Mouse (Mus musculus): ENCODE data around the gene Lin7b. TPM values are rescaled to one million over a fixed set of nuclear protein-coding genes. Genes with fewer than 3 reads are reported as not detected.
A peak's percentile ranks its signal among the peaks of the same experiment; 100 is the strongest.

Lin7b gene
- polyA plus RNA-seq, 1 experiment from 2014 or later = 0.87 TPM

DNA sequence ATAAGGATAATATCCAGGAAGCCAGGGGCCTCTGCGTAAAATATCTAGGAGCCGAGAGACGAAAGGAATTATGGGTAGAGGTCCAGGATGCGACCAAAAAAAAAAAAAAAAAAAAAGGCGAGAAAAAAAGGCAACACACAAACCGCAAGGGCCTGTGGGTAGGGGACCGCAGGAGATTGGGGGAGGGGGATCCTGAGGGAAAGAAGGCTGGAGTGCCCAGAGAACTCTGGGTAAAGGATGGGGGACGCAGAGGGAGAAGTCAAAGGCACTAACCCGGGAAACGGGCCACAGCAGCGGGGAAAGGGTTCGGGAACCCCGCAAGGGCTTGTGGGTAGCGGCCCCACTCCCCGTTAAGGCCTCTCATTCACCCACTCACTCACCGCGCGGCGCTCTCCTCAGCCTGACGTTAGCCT, 24.8 kb upstream of the Lin7b start:
- TF ChIP-seq CTCF (IDR thresholded peaks at IDR 0.05; ENCODE audit: low read depth) = no peak

GRCm38 (mm10) chr7:45386077-45386476, 15.7 kb upstream of the Lin7b start:
- WGBS = 86% methylated on average over 3 of the region's 3 CpGs
- ATAC-seq (ENCODE audit: insufficient read depth) (no peak), DNase-seq (peak; percentile 34)
- no peaks in the 10 kb centered on the region for H3K4me1 ChIP-seq (ENCODE audit: insufficient read depth)
- H3K9ac ChIP-seq = no peak overlapping the region
- peak; percentile 47 for TF ChIP-seq CTCF (IDR thresholded peaks at IDR 0.05; ENCODE audit: low read depth)
- peaks cover 100% of the 10 kb centered on the region for H3K36me3 ChIP-seq (ENCODE audit: insufficient read depth)
- no peaks in the 10 kb centered on the region for H3K27me3 ChIP-seq (ENCODE audit: insufficient read depth, low read length)
- H3K4me3 ChIP-seq (ENCODE audit: low read depth, low read length) = no peak overlapping the region
- H3K27ac ChIP-seq (ENCODE audit: low read depth) = no peak overlapping the region
- H3K9me3 ChIP-seq (ENCODE audit: low read depth, low read length) = no peaks in the 10 kb centered on the region
- H3K4me2 ChIP-seq = no peak overlapping the region

More for the DNA sequence above, 24.8 kb upstream of the Lin7b start:
- DNase-seq = peak; percentile 85
- Histone ChIP-seq H3K9ac (peak overlapping the region; percentile 90), H3K4me3 (ENCODE audit: low read depth, low read length) (peak overlapping the region; percentile 75), H3K4me1 (ENCODE audit: insufficient read depth) (peaks cover 6% of the 10 kb centered on the region), H3K27ac (ENCODE audit: low read depth) (peak overlapping the region; percentile 99), H3K4me2 (peak overlapping the region; percentile 100), H3K27me3 (ENCODE audit: insufficient read depth, low read length) (no peaks in the 10 kb centered on the region), H3K9me3 (ENCODE audit: low read depth, low read length) (no peaks in the 10 kb centered on the region), H3K36me3 (ENCODE audit: insufficient read depth) (peaks cover 40% of the 10 kb centered on the region)
- ATAC-seq (ENCODE audit: insufficient read depth) = peak; percentile 69
- WGBS = 0% methylated on average over 19 of the region's 20 CpGs

DNA sequence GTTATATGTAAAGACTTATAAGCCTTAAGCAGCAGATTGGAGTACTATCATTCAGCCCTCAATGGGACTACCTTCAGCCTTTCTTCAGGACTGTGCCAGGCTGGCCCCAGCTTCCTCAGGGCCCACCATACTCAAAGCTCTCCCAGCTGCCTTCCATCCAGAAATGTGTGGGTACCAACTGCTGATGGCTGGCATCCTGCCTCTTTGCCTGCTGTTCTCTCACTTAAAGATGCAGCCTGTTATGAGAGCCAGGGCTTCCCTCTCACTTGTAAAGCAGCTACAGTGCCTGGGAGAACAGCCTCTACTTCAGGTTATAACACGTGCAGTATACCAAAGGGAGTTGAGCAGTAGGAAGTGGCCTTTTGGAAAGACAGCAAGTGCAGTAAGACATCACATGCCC, 5.7 kb upstream of the Lin7b start:
- Histone ChIP-seq H3K36me3 (ENCODE audit: insufficient read depth) (peaks cover 90% of the 10 kb centered on the region), H3K9me3 (ENCODE audit: low read depth, low read length) (no peaks in the 10 kb centered on the region), H3K27ac (ENCODE audit: low read depth) (no peak overlapping the region), H3K9ac (no peak overlapping the region), H3K4me2 (no peak overlapping the region), H3K4me3 (ENCODE audit: low read depth, low read length) (no peak overlapping the region), H3K4me1 (ENCODE audit: insufficient read depth) (no peaks in the 10 kb centered on the region), H3K27me3 (ENCODE audit: insufficient read depth, low read length) (no peaks in the 10 kb centered on the region)
- no peak for TF ChIP-seq CTCF (IDR thresholded peaks at IDR 0.05; ENCODE audit: low read depth)
- ATAC-seq (ENCODE audit: insufficient read depth) (no peak), DNase-seq (no peak)
- WGBS = 73% methylated on average over 1 of the region's 1 CpGs

- DNase-seq = no peak
- Histone ChIP-seq H3K36me3 (ENCODE audit: insufficient read depth) (peaks cover 76% of the 10 kb centered on the region), H3K27ac (ENCODE audit: low read depth) (no peak overlapping the region), H3K9ac (no peak overlapping the region), H3K4me2 (no peak overlapping the region), H3K27me3 (ENCODE audit: insufficient read depth, low read length) (peaks cover 9% of the 10 kb centered on the region), H3K9me3 (ENCODE audit: low read depth, low read length) (no peaks in the 10 kb centered on the region), H3K4me3 (ENCODE audit: low read depth, low read length) (no peak overlapping the region), H3K4me1 (ENCODE audit: insufficient read depth) (no peaks in the 10 kb centered on the region)
- WGBS = 86% methylated on average over 8 of the region's 8 CpGs
- no peak for TF ChIP-seq CTCF (IDR thresholded peaks at IDR 0.05; ENCODE audit: low read depth)
- no peak for ATAC-seq (ENCODE audit: insufficient read depth)
Measured at GRCm38 (mm10) chr7:45374620-45375019, 4.2 kb upstream of the Lin7b start.

GRCm38 (mm10) chr7:45372371-45372770, 2.0 kb upstream of the Lin7b start:
- H3K36me3 ChIP-seq (ENCODE audit: insufficient read depth) = peaks cover 53% of the 10 kb centered on the region
- H3K27me3 ChIP-seq (ENCODE audit: insufficient read depth, low read length) = peaks cover 22% of the 10 kb centered on the region
- H3K9me3 ChIP-seq (ENCODE audit: low read depth, low read length) = no peaks in the 10 kb centered on the region
- ATAC-seq (ENCODE audit: insufficient read depth) (no peak), DNase-seq (no peak)
- H3K4me2 ChIP-seq = no peak overlapping the region
- H3K4me3 ChIP-seq (ENCODE audit: low read depth, low read length) = no peak overlapping the region
- no peak overlapping the region for H3K9ac ChIP-seq
- no peak for TF ChIP-seq CTCF (IDR thresholded peaks at IDR 0.05; ENCODE audit: low read depth)
- no peaks in the 10 kb centered on the region for H3K4me1 ChIP-seq (ENCODE audit: insufficient read depth)
- H3K27ac ChIP-seq (ENCODE audit: low read depth) = no peak overlapping the region
- WGBS = 84% methylated on average over 5 of the region's 5 CpGs

GRCm38 (mm10) chr7:45369836-45370474, 428 bp downstream of the Lin7b start:
- peaks cover 30% of the 10 kb centered on the region for H3K36me3 ChIP-seq (ENCODE audit: insufficient read depth)
- H3K9me3 ChIP-seq (ENCODE audit: low read depth, low read length) = no peaks in the 10 kb centered on the region
- peak; percentile 55 for DNase-seq
- peak overlapping the region; percentile 13; the same call in 1 of the 2 replicates for H3K9ac ChIP-seq
- peaks cover 7% of the 10 kb centered on the region; the same call in 1 of the 2 replicates for H3K4me1 ChIP-seq (ENCODE audit: insufficient read depth)
- H3K27ac ChIP-seq (ENCODE audit: low read depth) = no peak overlapping the region
- peaks cover 36% of the 10 kb centered on the region for H3K27me3 ChIP-seq (ENCODE audit: insufficient read depth, low read length)
- 8% methylated on average over 51 of the region's 52 CpGs for WGBS
- peak overlapping the region; percentile 47 for H3K4me3 ChIP-seq (ENCODE audit: low read depth, low read length)
- TF ChIP-seq CTCF (IDR thresholded peaks at IDR 0.05; ENCODE audit: low read depth) = no peak
- H3K4me2 ChIP-seq = peak overlapping the region; percentile 77
- ATAC-seq (ENCODE audit: insufficient read depth) = 0 out of 2 replicates have a peak, but pooled peaks have one; percentile 0

- Histone ChIP-seq H3K27me3 (ENCODE audit: insufficient read depth, low read length) (peaks cover 41% of the 10 kb centered on the region), H3K4me1 (ENCODE audit: insufficient read depth) (peaks cover 7% of the 10 kb centered on the region; the same call in 1 of the 2 replicates), H3K9ac (no peak overlapping the region), H3K27ac (ENCODE audit: low read depth) (no peak overlapping the region), H3K4me3 (ENCODE audit: low read depth, low read length) (peak overlapping the region; percentile 47; the same call in 1 of the 2 replicates), H3K4me2 (no peak overlapping the region; the same call in 1 of the 2 replicates), H3K36me3 (ENCODE audit: insufficient read depth) (peaks cover 23% of the 10 kb centered on the region), H3K9me3 (ENCODE audit: low read depth, low read length) (no peaks in the 10 kb centered on the region)
- no peak for ATAC-seq (ENCODE audit: insufficient read depth)
- no peak for TF ChIP-seq CTCF (IDR thresholded peaks at IDR 0.05; ENCODE audit: low read depth)
- 71% methylated on average over 16 of the region's 16 CpGs for WGBS
- no peak for DNase-seq
Measured at GRCm38 (mm10) chr7:45369022-45369745, 1.2 kb downstream of the Lin7b start.

Data from lung, embryonic 14.5 days (tissue).